In the genomic region with DNA sequence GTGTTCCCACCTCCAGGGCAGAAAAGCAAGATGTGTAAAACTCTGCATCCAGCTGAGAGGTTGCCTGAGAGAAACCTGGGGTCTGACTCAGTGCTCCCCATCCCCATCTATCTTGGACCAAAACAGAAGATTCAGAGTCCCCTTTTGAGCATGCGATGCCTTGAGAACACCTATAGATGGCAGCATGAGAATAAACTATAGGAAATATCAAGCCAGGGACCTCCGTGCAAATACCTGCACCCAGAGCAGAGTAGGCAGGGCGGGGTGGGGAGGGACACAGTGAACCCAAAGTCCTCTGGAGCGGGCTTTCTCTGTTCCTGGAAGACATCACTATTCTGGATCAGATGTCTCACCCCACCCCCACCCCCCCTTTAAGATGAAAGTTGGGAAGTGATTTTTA, we compare ENCODE assay signal across 11 mouse cellular contexts. TPM values are rescaled to one million over a fixed set of nuclear protein-coding genes. Genes with fewer than 3 reads are reported as not detected.
DNase-seq lines count a peak whose midpoint lies in the region; ATAC-seq lines count a peak whose summit lies in the region.
"Had no signal": no experiment of that assay in that cellular context is flagged by ENCODE, and none has a peak within 500 bp of the region (broad histone marks: within the 10 kb centered on the region; RNA-seq: fewer than 3 reads in every experiment).

No protein-coding gene starts in this region.

- no peaks in the 10 kb centered on the region for H3K36me3 ChIP-seq in kidney, embryonic 14.5 days (ENCODE audit: control insufficient read depth, insufficient read depth, low read length)
- H3K36me3 ChIP-seq: G1E; midbrain, embryonic 12.5 days had no signal

- H3K4me1 ChIP-seq in kidney, embryonic 14.5 days (ENCODE audit: control insufficient read depth, insufficient read depth, low read length) = peaks cover 3% of the 10 kb centered on the region; the same call in 1 of the 2 replicates
- H3K4me1 ChIP-seq: midbrain, embryonic 12.5 days had no signal

- H3K27ac ChIP-seq in kidney, embryonic 14.5 days (ENCODE audit: low read depth, low read length) = no peak overlapping the region
- H3K27ac ChIP-seq: midbrain, embryonic 12.5 days had no signal

- no peak overlapping the region for H3K4me3 ChIP-seq in kidney, embryonic 14.5 days (ENCODE audit: low read length)
- H3K4me3 ChIP-seq: midbrain, embryonic 12.5 days had no signal

- 51% methylated on average over 4 of the region's 4 CpGs for WGBS in kidney, embryonic 14.5 days

- no peak overlapping the region for H3K4me2 ChIP-seq in kidney, embryonic 14.5 days (replicated peaks; ENCODE audit: low read depth, low read length)
- H3K4me2 ChIP-seq: midbrain, embryonic 12.5 days had no signal

- H3K9me3 ChIP-seq in kidney, embryonic 14.5 days (ENCODE audit: control insufficient read depth, low read length) = no peaks in the 10 kb centered on the region
- H3K9me3 ChIP-seq: G1E; midbrain, embryonic 12.5 days had no signal

- DNase-seq in embryo, embryonic 10 days (ENCODE audit: low spot score) = peak; percentile 24
- no peak for DNase-seq in embryo, embryonic 9.5 days (ENCODE audit: extremely low spot score)
- DNase-seq in kidney, postnatal 4 days = no peak
- peak; percentile 31 to 39 for DNase-seq in right cerebral cortex, adult 2 months (ENCODE audit: low spot score in 2 of 2)
- no peak for DNase-seq in right cerebral cortex, postnatal 10 days (ENCODE audit: low spot score in 2 of 2)
- DNase-seq in thymus, postnatal 4 days = peak; percentile 21
- DNase-seq in right cerebral cortex, postnatal 25 days = no peak
- DNase-seq: heart, postnatal 4 days had no signal

- no peaks in the 10 kb centered on the region for H3K27me3 ChIP-seq in kidney, embryonic 14.5 days (ENCODE audit: control insufficient read depth, insufficient read depth, low read length)
- H3K27me3 ChIP-seq: midbrain, embryonic 12.5 days had no signal

- 0 out of 2 replicates have a peak, but pooled peaks have one; percentile 29 for ATAC-seq in kidney, embryonic 14.5 days (ENCODE audit: low FRiP score, low TSS enrichment)

- no peak overlapping the region for H3K9ac ChIP-seq in kidney, embryonic 14.5 days (ENCODE audit: low read depth, low read length)
- H3K9ac ChIP-seq: midbrain, embryonic 12.5 days had no signal

RNA-seq across cellular contexts. Expression of a gene that starts 11.2 kb away (rescaled TPM):
- polyA plus RNA-seq in kidney, embryonic 14.5 days (2014; fragmentation: Nextera tagmentation; extraction: Ambion mirVana) = 0.24 and 0.43 TPM in 2 replicates
- polyA plus RNA-seq: G1E had no signal

Comparison
In these comparisons a context has a peak if more than half of its experiments do, and no peak if none do; other contexts are left out.
1. DNase-seq: peak in embryo, embryonic 10 days (single experiment), right cerebral cortex, adult 2 months (2 of 2) and thymus, postnatal 4 days (single experiment); none in embryo, embryonic 9.5 days (single experiment), kidney, postnatal 4 days (0 of 2), right cerebral cortex, postnatal 10 days (0 of 2) and right cerebral cortex, postnatal 25 days (single experiment).